Mouse (Mus musculus): ENCODE measurements at regions not wholly inside any gene's neighbourhood (a gene's known extent, or its start where the extent isn't known, plus 50 kb on each side); places are given as distances from the start of the nearest gene placed in this dataset.

DNA sequence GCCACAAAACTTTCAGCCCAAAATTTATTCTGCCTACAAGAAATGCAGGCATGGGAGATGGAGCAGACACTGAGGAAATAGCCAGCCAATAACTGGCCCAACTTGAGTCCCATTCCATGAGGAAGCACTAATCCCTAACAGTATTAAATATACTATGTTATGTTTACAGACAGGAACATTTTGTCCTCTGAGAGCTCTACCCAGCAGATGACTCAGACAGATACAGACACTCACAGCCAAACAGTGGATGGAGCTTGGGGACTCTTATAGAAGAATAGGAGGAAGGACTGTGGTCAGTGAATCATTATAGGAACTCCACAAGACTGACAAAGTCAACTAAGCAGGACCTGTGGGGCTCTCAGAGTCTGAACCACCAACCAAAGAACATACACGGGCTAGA is 293.8 kb upstream of the Slc7a11 start:
- TF ChIP-seq POLR2A (IDR thresholded peaks at IDR 0.05; ENCODE audit: borderline replicate concordance, insufficient read depth, low read length) (no peak), CTCF (IDR thresholded peaks at IDR 0.05; ENCODE audit: borderline replicate concordance, insufficient read depth, low read depth, low read length) (no peak)
